ENCODE assay signal across 18 mouse cellular contexts in the genomic region with DNA sequence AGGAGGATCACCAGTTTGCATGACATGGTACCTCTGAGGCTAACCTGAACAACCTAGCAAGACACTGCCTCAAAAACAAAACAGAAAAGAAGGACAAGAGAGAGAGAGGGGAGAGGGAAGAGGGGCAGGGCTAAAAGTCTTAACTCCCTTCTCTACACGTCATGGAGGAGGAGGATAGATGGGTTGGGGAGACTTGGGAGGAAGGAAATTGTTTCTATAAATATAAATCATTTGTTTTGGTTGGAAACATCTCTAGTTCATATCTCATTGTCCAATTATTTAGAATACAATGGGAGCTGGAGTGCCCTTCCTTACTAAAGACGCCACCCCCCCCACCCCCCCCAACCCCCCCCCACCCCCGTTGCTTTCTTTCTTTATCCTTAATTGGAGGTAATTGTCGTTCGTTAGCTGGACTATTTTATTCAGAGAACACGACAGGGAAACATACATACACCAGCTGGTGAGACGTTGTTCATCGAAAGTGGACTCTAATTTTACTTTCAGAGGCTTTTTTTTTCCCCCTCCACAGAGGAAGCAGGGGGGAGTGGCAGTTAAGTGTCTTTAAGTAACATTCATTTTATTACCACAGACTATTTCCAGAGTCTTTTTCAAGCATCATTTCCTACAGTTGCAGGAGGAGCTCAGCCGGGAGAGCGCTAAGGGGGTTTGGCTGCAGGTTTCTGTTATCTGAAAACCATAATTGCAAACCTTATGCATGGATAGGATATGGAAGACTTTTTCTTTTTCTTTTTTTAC.
A peak's percentile ranks its signal among the peaks of the same experiment; 100 is the strongest.
DNase-seq lines count a peak whose midpoint lies in the region; ATAC-seq and TF ChIP-seq lines count a peak whose summit lies in the region.
"Had no signal": no experiment of that assay in that cellular context is flagged by ENCODE, and none has a peak within 500 bp of the region (broad histone marks: within the 10 kb centered on the region; RNA-seq: fewer than 3 reads in every experiment).

No protein-coding gene starts in this region.

- no peak for TF ChIP-seq EP300 in heart, postnatal 0 days (IDR thresholded peaks at IDR 0.05; ENCODE audit: low read depth)

- intact Hi-C loops in heart, postnatal 36 days (cut with DNase I): loop anchor here (2.0 kb wide), 1 partner anchor 91 kb away; no protein-coding TSS in a partner anchor

- H3K9me3 ChIP-seq in heart, postnatal 0 days (replicated peaks; ENCODE audit: control insufficient read depth, low read length): peaks cover 4% of the 10 kb centered on the region; the same call in 1 of the 2 replicates
- H3K9me3 ChIP-seq in liver, embryonic 12.5 days (replicated peaks): 0 out of 2 replicates have a peak, but pooled peaks cover 3% of the 10 kb centered on the region
- H3K9me3 ChIP-seq: embryonic facial prominence, embryonic 13.5 days; G1E; limb, embryonic 10.5 days; midbrain, embryonic 10.5 days had no signal

- WGBS in heart, postnatal 0 days: 59% methylated on average over 10 of the region's 10 CpGs
- WGBS in liver, adult 2 months: 64% methylated on average over 10 of the region's 10 CpGs
- 54% methylated on average over 10 of the region's 10 CpGs for WGBS in liver, embryonic 12.5 days (ENCODE audit: insufficient replicate concordance)

- H3K4me3 ChIP-seq in heart, postnatal 0 days (ENCODE audit: low read depth, low read length): no peak overlapping the region
- no peak overlapping the region for H3K4me3 ChIP-seq in liver, adult 2 months (ENCODE audit: insufficient read depth, low read depth, low read length)
- H3K4me3 ChIP-seq in liver, embryonic 12.5 days: no peak overlapping the region
- H3K4me3 ChIP-seq: embryonic facial prominence, embryonic 13.5 days; limb, embryonic 10.5 days; midbrain, embryonic 10.5 days had no signal

- H3K4me2 ChIP-seq in heart, postnatal 0 days (ENCODE audit: low read depth, low read length): peak overlapping the region; percentile 3; the same call in 1 of the 2 replicates
- H3K4me2 ChIP-seq in liver, embryonic 12.5 days: no peak overlapping the region
- H3K4me2 ChIP-seq: embryonic facial prominence, embryonic 13.5 days; hindbrain, embryonic 14.5 days had no signal

- H3K4me1 ChIP-seq in heart, postnatal 0 days (ENCODE audit: control insufficient read depth, insufficient read depth): no peaks in the 10 kb centered on the region
- peaks cover 2% of the 10 kb centered on the region; the same call in 1 of the 2 replicates for H3K4me1 ChIP-seq in liver, adult 2 months (ENCODE audit: control insufficient read depth, insufficient read depth, low read length)
- no peaks in the 10 kb centered on the region for H3K4me1 ChIP-seq in liver, embryonic 12.5 days

- H3K36me3 ChIP-seq in heart, postnatal 0 days (replicated peaks; ENCODE audit: control insufficient read depth, insufficient read depth, low read length): no peaks in the 10 kb centered on the region
- H3K36me3 ChIP-seq in liver, adult 2 months (ENCODE audit: control insufficient read depth, insufficient read depth, low read length): no peaks in the 10 kb centered on the region
- no peaks in the 10 kb centered on the region for H3K36me3 ChIP-seq in liver, embryonic 12.5 days
- H3K36me3 ChIP-seq: embryonic facial prominence, embryonic 13.5 days; G1E; limb, embryonic 10.5 days had no signal

- H3K27ac ChIP-seq in heart, postnatal 0 days (ENCODE audit: low read depth): peak overlapping the region; percentile 66
- 0 out of 2 replicates have a peak overlapping the region, but pooled peaks have one; percentile 40 for H3K27ac ChIP-seq in liver, adult 2 months (replicated peaks; ENCODE audit: insufficient read depth, low read depth, low read length)
- no peak overlapping the region for H3K27ac ChIP-seq in liver, embryonic 12.5 days
- H3K27ac ChIP-seq: embryonic facial prominence, embryonic 13.5 days; limb, embryonic 10.5 days had no signal

- no peak for ATAC-seq in CD4-positive, CD25-positive, alpha-beta regulatory T cell, adult 4 months
- ATAC-seq in heart, postnatal 0 days (ENCODE audit: insufficient read depth, low read depth): peak; percentile 55; the same call in 1 of the 2 replicates
- no peak for ATAC-seq in liver, embryonic 12.5 days
- ATAC-seq: activated CD4-positive, CD25-positive, alpha-beta regulatory T cell, adult 4 months; liver, postnatal 0 days had no signal

- DNase-seq in CD4-positive, CD25-positive, alpha-beta regulatory T cell, adult 2 months (ENCODE audit: low read depth, low spot score): peak; percentile 7
- DNase-seq in heart, postnatal 0 days (ENCODE audit: low spot score): peak; percentile 22
- no peak for DNase-seq in heart, postnatal 36 days
- peak; percentile 7 for DNase-seq in liver, adult 2 months (ENCODE audit: extremely low read depth, low read depth, low spot score)
- peak; percentile 34 for DNase-seq in induced T-regulatory cell, adult 2 months (ENCODE audit: low read depth)
- no peak for DNase-seq in Muller cell, postnatal 12 days (ENCODE audit: inconsistent ontology term)
- DNase-seq: cerebellum, postnatal 14 days; liver, postnatal 0 days; right cerebral cortex, adult 18-20 months; thymus, adult 2 months had no signal

- TF ChIP-seq CTCF in heart, postnatal 0 days (IDR thresholded peaks at IDR 0.05; ENCODE audit: low read depth): no peak
- no peak for TF ChIP-seq CTCF in liver, adult 2 months (IDR thresholded peaks at IDR 0.05; ENCODE audit: low read depth, low read length)

- no peak overlapping the region for H3K9ac ChIP-seq in heart, postnatal 0 days (replicated peaks; ENCODE audit: low read depth, low read length)
- no peak overlapping the region for H3K9ac ChIP-seq in liver, adult 2 months (ENCODE audit: low read depth, low read length)
- no peak overlapping the region for H3K9ac ChIP-seq in liver, embryonic 12.5 days
- H3K9ac ChIP-seq: embryonic facial prominence, embryonic 13.5 days; hindbrain, embryonic 14.5 days; liver, postnatal 0 days had no signal

- TF ChIP-seq POLR2A in liver, adult 2 months (IDR thresholded peaks at IDR 0.05; ENCODE audit: extremely low read depth, insufficient read depth, low read length): no peak

- peaks cover 3% of the 10 kb centered on the region; the same call in 1 of the 2 replicates for H3K79me2 ChIP-seq in liver, adult 2 months (ENCODE audit: control insufficient read depth, insufficient read depth, low read length)

- H3K27me3 ChIP-seq in heart, postnatal 0 days (ENCODE audit: control insufficient read depth, insufficient read depth, low read length): no peaks in the 10 kb centered on the region
- no peaks in the 10 kb centered on the region for H3K27me3 ChIP-seq in liver, adult 2 months (ENCODE audit: control insufficient read depth, insufficient read depth, low read length)
- H3K27me3 ChIP-seq in liver, embryonic 12.5 days (replicated peaks): no peaks in the 10 kb centered on the region
- H3K27me3 ChIP-seq: embryonic facial prominence, embryonic 13.5 days had no signal

Comparison
In these comparisons a context has a peak if more than half of its experiments do, and no peak if none do; other contexts are left out.
1. DNase-seq: peak in CD4-positive, CD25-positive, alpha-beta regulatory T cell, adult 2 months (single experiment), heart, postnatal 0 days (single experiment), liver, adult 2 months (single experiment) and induced T-regulatory cell, adult 2 months (single experiment); none in heart, postnatal 36 days (0 of 2) and Muller cell, postnatal 12 days (single experiment).